Mouse (Mus musculus) erythroblast, embryonic 14.5 days (primary cell): Measurements from ENCODE around the gene Trp73. TPM values are rescaled to one million over a fixed set of nuclear protein-coding genes. Genes with fewer than 3 reads are reported as not detected.
A peak's percentile ranks its signal among the peaks of the same experiment; 100 is the strongest.

ENCODE experiments used
- H3K27me3 ChIP-seq: 2 replicates; pipeline ENCODE4 v1.6.1; 2012; ENCODE audit warnings: inconsistent platforms; ENCODE audit not compliant: control insufficient read depth
- H3K36me3 ChIP-seq: 2 replicates; pipeline ENCODE4 v1.6.1; 2012; ENCODE audit warnings: mild to moderate bottlenecking, inconsistent platforms; ENCODE audit not compliant: control insufficient read depth
- H3K4me1 ChIP-seq: 2 replicates; pipeline ENCODE4 v1.6.1; 2012; ENCODE audit warnings: inconsistent platforms; ENCODE audit not compliant: control insufficient read depth
- H3K4me3 ChIP-seq: replicated peaks from 2 replicates; pipeline ENCODE3; 2012; ENCODE audit warnings: moderate library complexity, mild to moderate bottlenecking, inconsistent platforms
- H3K9me3 ChIP-seq: 2 replicates; pipeline ENCODE4 v1.6.1; 2012; ENCODE audit warnings: low read length, inconsistent platforms, mixed read lengths; ENCODE audit not compliant: control insufficient read depth
- GATA1 ChIP-seq: IDR thresholded peaks from 2 replicates; pipeline ENCODE4 v1.6.1; 2012; ENCODE audit warnings: low read length, inconsistent platforms, mixed read lengths
- TAL1 ChIP-seq: IDR thresholded peaks from 3 replicates; pipeline ENCODE4 v1.6.1; 2012; ENCODE audit warnings: low read length, inconsistent platforms, mixed read lengths
- polyA plus RNA-seq: library from polyadenylated mRNA; stranded (reverse); fragments of >175 nt; gene quantifications from 2 replicates; pipeline ENCODE4 v1.2.3, GENCODE M21; 2012

Gene Trp73
- polyA plus RNA-seq, 1 experiment: 0.11 TPM

- TF ChIP-seq TAL1 (peak; percentile 83), GATA1 (peak; percentile 91)
- peaks cover 89% of the 10 kb centered on the region for H3K36me3 ChIP-seq
Measured at GRCm38 (mm10) chr4:154023754-154024601, 116.0 kb downstream of the Trp73 start.

GRCm38 (mm10) chr4:154022844-154023243 is 117.2 kb downstream of the Trp73 start:
- no peak for TF ChIP-seq TAL1
- no peak for TF ChIP-seq GATA1
- Histone ChIP-seq H3K4me3 (peak overlapping the region; percentile 83), H3K27me3 (no peaks in the 10 kb centered on the region), H3K4me1 (peaks cover 90% of the 10 kb centered on the region), H3K9me3 (no peaks in the 10 kb centered on the region), H3K36me3 (peaks cover 89% of the 10 kb centered on the region)

More at GRCm38 (mm10) chr4:154023754-154024601, 116.0 kb downstream of the Trp73 start:
- peaks cover 93% of the 10 kb centered on the region for H3K4me1 ChIP-seq
- H3K9me3 ChIP-seq: no peaks in the 10 kb centered on the region
- peak overlapping the region; percentile 83 for H3K4me3 ChIP-seq
- H3K27me3 ChIP-seq: no peaks in the 10 kb centered on the region

- Histone ChIP-seq H3K9me3 (no peaks in the 10 kb centered on the region), H3K4me3 (peak overlapping the region; percentile 83), H3K36me3 (peaks cover 89% of the 10 kb centered on the region), H3K27me3 (no peaks in the 10 kb centered on the region), H3K4me1 (peaks cover 85% of the 10 kb centered on the region)
- no peak for TF ChIP-seq GATA1
- TF ChIP-seq TAL1: no peak
Measured at GRCm38 (mm10) chr4:154022407-154022806, 117.6 kb downstream of the Trp73 start.

- H3K4me1 ChIP-seq: peaks cover 80% of the 10 kb centered on the region
- TF ChIP-seq GATA1: no peak
- TF ChIP-seq TAL1: no peak
- H3K9me3 ChIP-seq: no peaks in the 10 kb centered on the region
- H3K4me3 ChIP-seq: peak overlapping the region; percentile 5
- no peaks in the 10 kb centered on the region for H3K27me3 ChIP-seq
- peaks cover 92% of the 10 kb centered on the region for H3K36me3 ChIP-seq
Measured at GRCm38 (mm10) chr4:154021432-154021831, 118.6 kb downstream of the Trp73 start.

- Histone ChIP-seq H3K27me3 (no peaks in the 10 kb centered on the region), H3K4me3 (no peak overlapping the region), H3K9me3 (no peaks in the 10 kb centered on the region), H3K4me1 (peaks cover 75% of the 10 kb centered on the region), H3K36me3 (peaks cover 100% of the 10 kb centered on the region)
- no peak for TF ChIP-seq GATA1
- TF ChIP-seq TAL1: no peak
Measured at GRCm38 (mm10) chr4:154019571-154019970, 120.4 kb downstream of the Trp73 start.

- peaks cover 77% of the 10 kb centered on the region for H3K36me3 ChIP-seq
Measured at GRCm38 (mm10) chr4:154015476-154015875, 124.5 kb downstream of the Trp73 start.

GRCm38 (mm10) chr4:154012132-154012882 is 127.7 kb downstream of the Trp73 start:
- H3K36me3 ChIP-seq: peaks cover 50% of the 10 kb centered on the region
- peaks cover 59% of the 10 kb centered on the region for H3K4me1 ChIP-seq
- TF ChIP-seq TAL1: no peak
- TF ChIP-seq GATA1: no peak

More at GRCm38 (mm10) chr4:154015476-154015875, 124.5 kb downstream of the Trp73 start:
- H3K27me3 ChIP-seq: no peaks in the 10 kb centered on the region
- no peak for TF ChIP-seq GATA1
- TF ChIP-seq TAL1: no peak
- H3K4me3 ChIP-seq: no peak overlapping the region
- H3K9me3 ChIP-seq: no peaks in the 10 kb centered on the region
- peaks cover 72% of the 10 kb centered on the region for H3K4me1 ChIP-seq

GRCm38 (mm10) chr4:154011646-154012089 is 128.3 kb downstream of the Trp73 start, which contains the start of gene Lrrc47:
Lrrc47 (plus strand) TSS chr4:154011731.
- TF ChIP-seq GATA1 (no peak), TAL1 (no peak)
- peak within 1 kb of the TSS; percentile 94 for H3K4me3 ChIP-seq
- peaks cover 56% of the 10 kb centered on the region for H3K4me1 ChIP-seq
- no peaks in the 10 kb centered on the region for H3K9me3 ChIP-seq
- peaks cover 50% of the 10 kb centered on the region for H3K36me3 ChIP-seq
- no peaks in the 10 kb centered on the region for H3K27me3 ChIP-seq

More at GRCm38 (mm10) chr4:154012132-154012882, 127.7 kb downstream of the Trp73 start:
- no peaks in the 10 kb centered on the region for H3K27me3 ChIP-seq
- H3K9me3 ChIP-seq: no peaks in the 10 kb centered on the region
- H3K4me3 ChIP-seq: peak overlapping the region; percentile 94
